In genomic region chr4:142057529-142058216, GRCm38 (mm10) we compare ENCODE assay signal across 10 mouse cellular contexts. TPM values are rescaled to one million over a fixed set of nuclear protein-coding genes. Genes with fewer than 3 reads are reported as not detected.
DNase-seq lines count a peak whose midpoint lies in the region; ATAC-seq lines count a peak whose summit lies in the region.
"Had no signal": no experiment of that assay in that cellular context is flagged by ENCODE, and none has a peak within 500 bp of the region (broad histone marks: within the 10 kb centered on the region; RNA-seq: fewer than 3 reads in every experiment).

No protein-coding gene starts in this region.

- no peaks in the 10 kb centered on the region for H3K36me3 ChIP-seq in midbrain, embryonic 10.5 days
- no peaks in the 10 kb centered on the region for H3K36me3 ChIP-seq in midbrain, embryonic 11.5 days (ENCODE audit: control insufficient read depth, insufficient read depth, low read length)
- no peaks in the 10 kb centered on the region for H3K36me3 ChIP-seq in embryonic facial prominence, embryonic 10.5 days (replicated peaks)
- H3K36me3 ChIP-seq: limb, embryonic 12.5 days had no signal

- no peak overlapping the region for H3K4me2 ChIP-seq in midbrain, embryonic 11.5 days
- H3K4me2 ChIP-seq: limb, embryonic 12.5 days had no signal

- intact Hi-C loops in heart, postnatal 36 days (cut with DNase I) = no loop called here

- H3K4me1 ChIP-seq in midbrain, embryonic 10.5 days = peaks cover 26% of the 10 kb centered on the region
- no peaks in the 10 kb centered on the region for H3K4me1 ChIP-seq in midbrain, embryonic 11.5 days (ENCODE audit: control insufficient read depth, insufficient read depth, low read length)
- peaks cover 57% of the 10 kb centered on the region for H3K4me1 ChIP-seq in embryonic facial prominence, embryonic 10.5 days

- no peak overlapping the region for H3K4me3 ChIP-seq in midbrain, embryonic 10.5 days
- no peak overlapping the region for H3K4me3 ChIP-seq in midbrain, embryonic 11.5 days (ENCODE audit: low read depth, low read length)
- H3K4me3 ChIP-seq in embryonic facial prominence, embryonic 10.5 days = no peak overlapping the region
- H3K4me3 ChIP-seq: limb, embryonic 12.5 days had no signal

- 87% methylated on average over 22 of the region's 22 CpGs for WGBS in midbrain, embryonic 10.5 days
- WGBS in midbrain, embryonic 11.5 days = 88% methylated on average over 22 of the region's 22 CpGs
- 70% methylated on average over 22 of the region's 22 CpGs for WGBS in embryonic facial prominence, embryonic 10.5 days

- DNase-seq in midbrain, embryonic 10.5 days (ENCODE audit: low spot score) = no peak
- no peak for DNase-seq in midbrain, embryonic 11.5 days (ENCODE audit: low spot score, missing footprints)
- no peak for DNase-seq in embryonic facial prominence, embryonic 10.5 days (ENCODE audit: low spot score)
- DNase-seq in heart, postnatal 36 days = peak; percentile 39 to 48
- peak; percentile 23 for DNase-seq in right cerebral cortex, postnatal 14 days
- DNase-seq in kidney, postnatal 4 days = no peak
- no peak for DNase-seq in T-cell, adult 2 months (ENCODE audit: low spot score)
- DNase-seq in spleen, postnatal 4 days (ENCODE audit: low spot score in 2 of 2) = no peak

- ATAC-seq in midbrain, embryonic 11.5 days (ENCODE audit: low FRiP score) = no peak

- no peaks in the 10 kb centered on the region for H3K9me3 ChIP-seq in midbrain, embryonic 10.5 days (replicated peaks)
- H3K9me3 ChIP-seq in midbrain, embryonic 11.5 days (ENCODE audit: control insufficient read depth, low read length) = no peaks in the 10 kb centered on the region
- H3K9me3 ChIP-seq in embryonic facial prominence, embryonic 10.5 days = no peaks in the 10 kb centered on the region
- H3K9me3 ChIP-seq: limb, embryonic 12.5 days had no signal

- no peaks in the 10 kb centered on the region for H3K27me3 ChIP-seq in midbrain, embryonic 10.5 days (ENCODE audit: low read depth, poor library complexity, severe bottlenecking)
- no peaks in the 10 kb centered on the region for H3K27me3 ChIP-seq in midbrain, embryonic 11.5 days (ENCODE audit: control insufficient read depth, insufficient read depth, low read length)
- H3K27me3 ChIP-seq in embryonic facial prominence, embryonic 10.5 days (replicated peaks; ENCODE audit: low read depth, poor library complexity, severe bottlenecking) = no peaks in the 10 kb centered on the region
- H3K27me3 ChIP-seq: limb, embryonic 12.5 days had no signal

- 0 out of 2 replicates have a peak overlapping the region, but pooled peaks have one; percentile 24 for H3K27ac ChIP-seq in midbrain, embryonic 10.5 days (replicated peaks)
- no peak overlapping the region for H3K27ac ChIP-seq in midbrain, embryonic 11.5 days (ENCODE audit: low read depth, low read length)
- H3K27ac ChIP-seq in embryonic facial prominence, embryonic 10.5 days (replicated peaks) = peak overlapping the region; percentile 3
- H3K27ac ChIP-seq: limb, embryonic 12.5 days had no signal

- H3K9ac ChIP-seq in midbrain, embryonic 11.5 days (ENCODE audit: low read length) = no peak overlapping the region
- H3K9ac ChIP-seq: limb, embryonic 12.5 days had no signal

RNA-seq across cellular contexts. Expression of gene Tmem51, which starts 26.4 kb away (rescaled TPM):
- 13.3 and 13.6 TPM in 2 replicates for polyA plus RNA-seq in midbrain, embryonic 10.5 days (2016; fragmentation: Nextera tagmentation; extraction: Ambion mirVana)
- 11.1 and 12.3 TPM in 2 replicates for polyA plus RNA-seq in midbrain, embryonic 11.5 days (2014; fragmentation: Nextera tagmentation; extraction: Ambion mirVana)
- polyA plus RNA-seq in embryonic facial prominence, embryonic 10.5 days (2016; fragmentation: Nextera tagmentation; extraction: Ambion mirVana) = 9.5 and 9.7 TPM in 2 replicates
- 1 to 10 TPM; 5.1 to 5.2 TPM for total RNA-seq in heart, postnatal 36 days (2021)

RNA-seq across cellular contexts. Expression of gene Fhad1, which starts 42.8 kb away (rescaled TPM):
- 1.6 and 1.9 TPM in 2 replicates for polyA plus RNA-seq in midbrain, embryonic 10.5 days (2016; fragmentation: Nextera tagmentation; extraction: Ambion mirVana)
- polyA plus RNA-seq in midbrain, embryonic 11.5 days (2014; fragmentation: Nextera tagmentation; extraction: Ambion mirVana) = 1.7 and 2.4 TPM in 2 replicates
- 0.50 and 1.0 TPM in 2 replicates for polyA plus RNA-seq in embryonic facial prominence, embryonic 10.5 days (2016; fragmentation: Nextera tagmentation; extraction: Ambion mirVana)
- not detected for total RNA-seq in heart, postnatal 36 days (2021)
- total RNA-seq: neutrophil, adult 5-6 weeks had no signal

Comparison
In these comparisons a context has a peak if more than half of its experiments do, and no peak if none do; other contexts are left out.
1. DNase-seq: peak in heart, postnatal 36 days (2 of 2) and right cerebral cortex, postnatal 14 days (single experiment); none in midbrain, embryonic 10.5 days (single experiment), midbrain, embryonic 11.5 days (single experiment), embryonic facial prominence, embryonic 10.5 days (single experiment), kidney, postnatal 4 days (0 of 2), T-cell, adult 2 months (single experiment) and spleen, postnatal 4 days (0 of 2).